Mouse (Mus musculus) CH12.LX (cell line): ENCODE results near the gene Dpp6. TPM values are rescaled to one million over a fixed set of nuclear protein-coding genes. Genes with fewer than 3 reads are reported as not detected.
A peak's percentile ranks its signal among the peaks of the same experiment; 100 is the strongest.

Experiments
- DNase-seq: peaks from one replicate; pipeline ENCODE4 v3.0.0-alpha.2; 2013; ENCODE audit errors: extremely low read depth
- H3K27ac ChIP-seq: 2 replicates; pipeline ENCODE4 v1.5.1; 2012; ENCODE audit warnings: low read depth, mild to moderate bottlenecking, control low read depth, moderate library complexity; ENCODE audit not compliant: insufficient read depth
- H3K27me3 ChIP-seq: replicated peaks from 2 replicates; pipeline ENCODE3; 2012; ENCODE audit warnings: inconsistent platforms
- H3K36me3 ChIP-seq, 2 experiments: replicated peaks in 1 of 2; 2 replicates each; pipeline versions ENCODE3 to v1.6.1; 2012; ENCODE audit warnings: inconsistent platforms in 1 of 2, low read length in 1 of 2, mild to moderate bottlenecking in 1 of 2, mixed read lengths in 1 of 2, moderate library complexity in 1 of 2; ENCODE audit not compliant: control insufficient read depth in 1 of 2, insufficient read depth in 1 of 2
- H3K4me1 ChIP-seq, 2 experiments: 2 replicates each; pipeline ENCODE4 v1.6.1; 2012; ENCODE audit warnings: inconsistent platforms in 1 of 2, moderate library complexity in 1 of 2; ENCODE audit not compliant: insufficient read depth in 2 of 2, control insufficient read depth in 1 of 2
- H3K4me2 ChIP-seq: 2 replicates; pipeline ENCODE4 v1.6.1; 2012; ENCODE audit warnings: low read depth, mild to moderate bottlenecking, control low read depth; ENCODE audit not compliant: poor library complexity, insufficient read depth, severe bottlenecking
- H3K4me3 ChIP-seq, 3 experiments: fragments of 150-350 bp in 1 of 3; sonication (generic) in 1 of 3; replicated peaks in 1 of 3; 2 replicates each; pipeline versions ENCODE3 to v1.5.1; 2011 to 2012; ENCODE audit warnings: low read depth in 2 of 3, low read length in 2 of 3, mild to moderate bottlenecking in 2 of 3, moderate library complexity in 2 of 3, control low read depth in 1 of 3, improper control_type of control experiment in 1 of 3, inconsistent platforms in 1 of 3, mixed read lengths in 1 of 3; ENCODE audit not compliant: poor library complexity in 1 of 3
- H3K79me2 ChIP-seq: replicated peaks from 2 replicates; pipeline ENCODE4 v1.6.1; 2012; ENCODE audit warnings: mild to moderate bottlenecking, moderate library complexity; ENCODE audit not compliant: control insufficient read depth, poor library complexity, insufficient read depth, severe bottlenecking; ENCODE audit errors: extremely low read depth
- H3K9ac ChIP-seq: 2 replicates; pipeline ENCODE4 v1.6.1; 2012; ENCODE audit warnings: low read depth, mild to moderate bottlenecking, control low read depth, moderate library complexity; ENCODE audit not compliant: insufficient read depth
- H3K9me3 ChIP-seq: replicated peaks from 2 replicates; pipeline ENCODE3; 2012; ENCODE audit warnings: low read length, inconsistent platforms, mixed read lengths
- BHLHE40 ChIP-seq: IDR thresholded peaks from 2 replicates; pipeline ENCODE4 v1.6.1; 2011; ENCODE audit warnings: mild to moderate bottlenecking, low read depth, low read length, improper control_type of control experiment
- CHD2 ChIP-seq: IDR thresholded peaks from 2 replicates; pipeline ENCODE4 v1.6.1; 2011; ENCODE audit warnings: low read length, improper control_type of control experiment
- E2F4 ChIP-seq: IDR thresholded peaks from 2 replicates; pipeline ENCODE4 v1.6.1; 2011; ENCODE audit warnings: low read depth, low read length, improper control_type of control experiment; ENCODE audit not compliant: insufficient replicate concordance
- ELF1 ChIP-seq: IDR thresholded peaks from 2 replicates; pipeline ENCODE4 v1.6.1; 2014; ENCODE audit warnings: low read depth, mild to moderate bottlenecking, inconsistent platforms, low read length, improper control_type of control experiment
- EP300 ChIP-seq: IDR thresholded peaks from 2 replicates; pipeline ENCODE4 v1.6.1; 2011; ENCODE audit warnings: low read length, improper control_type of control experiment
- ETS1 ChIP-seq: conservative IDR thresholded peaks from 2 replicates; pipeline ENCODE4 v1.6.1; 2012; ENCODE audit warnings: low read depth, mild to moderate bottlenecking, inconsistent platforms, low read length, improper control_type of control experiment, moderate library complexity
- IRF4 ChIP-seq: IDR thresholded peaks from 2 replicates; pipeline ENCODE4 v1.6.1; 2014; ENCODE audit warnings: low read depth, mild to moderate bottlenecking, inconsistent platforms, low read length, improper control_type of control experiment
- JUND ChIP-seq: conservative IDR thresholded peaks from 2 replicates; pipeline ENCODE4 v1.6.1; 2011; ENCODE audit warnings: low read depth, low read length, improper control_type of control experiment
- KAT2A ChIP-seq: IDR thresholded peaks from 2 replicates; pipeline ENCODE4 v1.6.1; 2012; ENCODE audit warnings: low read length, improper control_type of control experiment, inconsistent platforms; ENCODE audit not compliant: insufficient replicate concordance
- MAFK ChIP-seq: IDR thresholded peaks from 2 replicates; pipeline ENCODE4 v1.6.1; 2011; ENCODE audit warnings: low read length, improper control_type of control experiment; ENCODE audit not compliant: insufficient replicate concordance
- MAZ ChIP-seq: IDR thresholded peaks from 2 replicates; pipeline ENCODE4 v1.6.1; 2012; ENCODE audit warnings: low read depth, mild to moderate bottlenecking, inconsistent platforms, low read length, improper control_type of control experiment, moderate library complexity
- MEF2A ChIP-seq: IDR thresholded peaks from 2 replicates; pipeline ENCODE4 v1.6.1; 2014; ENCODE audit warnings: low read depth, mild to moderate bottlenecking, inconsistent platforms, low read length, improper control_type of control experiment, borderline replicate concordance
- MYC ChIP-seq: IDR thresholded peaks from 2 replicates; pipeline ENCODE4 v1.6.1; 2011; ENCODE audit warnings: low read depth, mild to moderate bottlenecking, improper control_type of control experiment, low read length
- NELFE ChIP-seq: IDR thresholded peaks from 2 replicates; pipeline ENCODE4 v1.6.1; 2011; ENCODE audit warnings: low read depth, low read length, improper control_type of control experiment
- PAX5 ChIP-seq: IDR thresholded peaks from 2 replicates; pipeline ENCODE4 v1.6.1; 2012; ENCODE audit warnings: low read length, inconsistent platforms, mixed read lengths
- RCOR1 ChIP-seq: conservative IDR thresholded peaks from 2 replicates; pipeline ENCODE4 v1.6.1; 2012; ENCODE audit warnings: low read depth, mild to moderate bottlenecking, inconsistent platforms, low read length, improper control_type of control experiment
- SIN3A ChIP-seq: IDR thresholded peaks from 2 replicates; pipeline ENCODE4 v1.6.1; 2012; ENCODE audit warnings: low read length, improper control_type of control experiment, inconsistent platforms
- TBP ChIP-seq: conservative IDR thresholded peaks from 2 replicates; pipeline ENCODE4 v1.6.1; 2011; ENCODE audit warnings: low read depth, low read length, improper control_type of control experiment
- TCF12 ChIP-seq: IDR thresholded peaks from 2 replicates; pipeline ENCODE4 v1.6.1; 2014; ENCODE audit warnings: low read depth, mild to moderate bottlenecking, inconsistent platforms, low read length, improper control_type of control experiment
- UBTF ChIP-seq: IDR thresholded peaks from 2 replicates; pipeline ENCODE4 v1.6.1; 2012; ENCODE audit warnings: low read depth, mild to moderate bottlenecking, inconsistent platforms, low read length, improper control_type of control experiment, moderate library complexity
- USF1 ChIP-seq: IDR thresholded peaks from 2 replicates; pipeline ENCODE4 v1.6.1; 2014; ENCODE audit warnings: low read depth, mild to moderate bottlenecking, inconsistent platforms, low read length, improper control_type of control experiment
- USF2 ChIP-seq: conservative IDR thresholded peaks from 2 replicates; pipeline ENCODE4 v1.6.1; 2011; ENCODE audit warnings: low read depth, low read length, improper control_type of control experiment
- ZKSCAN1 ChIP-seq: IDR thresholded peaks from 2 replicates; pipeline ENCODE4 v1.6.1; 2012; ENCODE audit warnings: low read depth, inconsistent platforms, low read length, improper control_type of control experiment, borderline replicate concordance
- ZMIZ1 ChIP-seq: IDR thresholded peaks from 2 replicates; pipeline ENCODE4 v1.6.1; 2012; ENCODE audit warnings: low read depth, mild to moderate bottlenecking, inconsistent platforms, low read length, improper control_type of control experiment
- dilution Hi-C: fragments of 300-500 bp; cut with MboI; formaldehyde crosslinking; loops from 2 replicates; pipeline ENCODE4 v1.14.3; 2020; ENCODE audit warnings: low sequenced_read_pairs; ENCODE audit not compliant: extremely low pct_unique_long_range_greater_than_20kb, extremely low pct_ligation_motif_present
- in situ Hi-C: fragments of 300-500 bp; cut with MboI; formaldehyde crosslinking; loops from 3 replicates; pipeline ENCODE4 v1.14.3; 2019; ENCODE audit warnings: low sequenced_read_pairs, low pct_ligation_motif_present, low pct_unique_long_range_greater_than_20kb, mixed read lengths
- polyA plus RNA-seq: library from polyadenylated mRNA; unstranded; fragments of >175 nt; gene quantifications from 2 replicates; pipeline ENCODE4 v1.2.1, GENCODE M21; 2012; ENCODE audit warnings: low read depth; ENCODE audit not compliant: insufficient read length
- total RNA-seq, 2 experiments: library from RNA; depleted of rRNA; stranded (reverse); fragments of 300-350 nt in 1 of 2; fragments of >200 nt in 1 of 2; gene quantifications; 2 replicates each; pipeline ENCODE4 v1.2.3; 2012 to 2014

Gene Dpp6
- total and polyA plus RNA-seq, 3 experiments: not detected

DNA sequence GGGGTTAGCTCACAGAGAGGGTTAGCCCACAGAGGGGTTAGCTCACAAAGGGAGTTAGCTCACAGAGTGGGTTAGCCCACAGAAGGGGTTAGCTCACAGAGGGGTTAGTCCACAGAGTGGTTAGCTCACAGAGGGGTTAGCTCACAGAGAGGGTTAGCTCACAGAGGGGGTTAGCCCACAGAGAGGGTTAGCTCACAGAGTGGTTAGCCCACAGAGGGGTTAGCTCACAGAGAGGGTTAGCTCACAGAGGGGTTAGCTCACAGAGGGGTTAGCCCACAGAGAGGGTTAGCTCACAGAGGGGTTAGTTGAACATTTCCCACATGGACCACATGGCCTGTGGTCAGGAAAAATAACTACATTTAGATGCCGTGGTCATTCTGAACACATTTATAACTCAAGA, 927.9 kb downstream of the Dpp6 start:
- Histone ChIP-seq H3K4me1 (no peaks in the 10 kb centered on the region), H3K27ac (no peak overlapping the region), H3K4me3 (no peak overlapping the region), H3K36me3 (peaks cover 61 to 86% of the 10 kb centered on the region in 2 experiments), H3K9ac (no peak overlapping the region), H3K9me3 (no peaks in the 10 kb centered on the region)
- dilution Hi-C loops: no loop called here
- no peak for DNase-seq
- TF ChIP-seq TCF12: no peak
- TF ChIP-seq EP300: no peak
- no peak for TF ChIP-seq NELFE
- no peak for TF ChIP-seq PAX5
- TF ChIP-seq ZKSCAN1: no peak
- TF ChIP-seq, all 38 proteins: peak for 0
- Histone ChIP-seq H3K27me3 (no peaks in the 10 kb centered on the region), H3K79me2 (no peaks in the 10 kb centered on the region), H3K4me2 (no peak overlapping the region)
- in situ Hi-C loops: no loop called here

DNA sequence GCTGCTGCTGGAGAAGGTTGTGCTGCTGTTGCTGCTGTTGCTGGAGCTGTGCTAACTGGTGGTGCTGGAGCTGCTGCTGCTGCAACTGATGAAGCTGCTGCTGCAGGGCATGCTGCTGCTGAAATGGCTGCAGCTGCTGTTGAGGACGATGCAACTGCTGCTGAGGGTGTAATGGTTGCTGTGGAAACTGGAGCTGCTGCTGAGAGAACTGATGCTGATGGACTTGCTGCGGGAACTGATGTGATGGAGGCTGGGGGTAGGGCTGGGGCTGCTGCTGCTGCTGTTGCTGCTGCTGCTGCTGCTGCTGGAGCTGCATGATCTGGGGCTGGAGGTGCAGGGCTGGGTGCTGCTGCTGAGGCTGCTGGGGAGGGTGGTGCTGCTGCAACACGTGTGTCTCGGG, 948.8 kb downstream of the Dpp6 start:
- Histone ChIP-seq H3K4me1 (peaks cover 15 to 29% of the 10 kb centered on the region in 2 experiments), H3K27me3 (no peaks in the 10 kb centered on the region), H3K4me2 (no peak overlapping the region), H3K36me3 (peaks cover 76 to 97% of the 10 kb centered on the region in 2 experiments), H3K4me3 (no peak overlapping the region), H3K9me3 (no peaks in the 10 kb centered on the region), H3K79me2 (peaks cover 11% of the 10 kb centered on the region), H3K27ac (0 out of 2 replicates have a peak overlapping the region, but pooled peaks have one; percentile 6), H3K9ac (no peak overlapping the region)
- TF ChIP-seq MAFK: no peak
- no peak for TF ChIP-seq ELF1
- TF ChIP-seq E2F4: no peak
- no peak for TF ChIP-seq SIN3A
- TF ChIP-seq MAZ: no peak
- no peak for TF ChIP-seq EP300
- no peak for TF ChIP-seq USF2
- no peak for TF ChIP-seq CHD2
- no peak for TF ChIP-seq UBTF
- TF ChIP-seq IRF4: no peak
- in situ Hi-C loops: no loop called here
- DNase-seq: no peak
- dilution Hi-C loops: no loop called here

DNA sequence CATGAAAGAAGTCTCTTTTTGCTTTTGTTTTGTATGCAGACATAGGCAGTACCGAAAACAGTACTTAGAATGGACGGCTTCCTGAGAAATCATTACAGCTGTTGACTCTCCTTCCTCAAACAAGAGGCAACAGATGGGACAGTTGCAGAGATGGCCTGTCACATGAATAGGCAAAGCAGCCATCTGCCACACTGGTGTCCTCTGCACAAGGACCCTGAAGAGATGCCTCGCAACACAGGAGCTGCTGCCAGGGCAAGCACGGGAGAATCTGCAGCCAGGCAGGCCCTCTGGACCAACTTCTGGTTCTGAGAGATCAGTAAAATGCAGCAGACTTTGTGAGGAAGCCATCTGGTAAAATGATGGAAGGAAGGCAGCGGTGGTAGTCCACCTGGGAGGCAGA, 950.9 kb downstream of the Dpp6 start:
- H3K36me3 ChIP-seq: peaks cover 76 to 98% of the 10 kb centered on the region in 2 experiments
- H3K9ac ChIP-seq: no peak overlapping the region
- no peak for DNase-seq
- in situ Hi-C loops: no loop called here
- no peaks in the 10 kb centered on the region for H3K9me3 ChIP-seq
- H3K4me1 ChIP-seq: peaks cover 15 to 29% of the 10 kb centered on the region in 2 experiments
- peak overlapping the region; percentile 57; the same call in 1 of the 2 replicates for H3K27ac ChIP-seq
- 0 out of 2 replicates have a peak overlapping the region, but pooled peaks have one; percentile 3 for H3K4me2 ChIP-seq
- H3K79me2 ChIP-seq: peaks cover 11% of the 10 kb centered on the region
- TF ChIP-seq ZMIZ1 (no peak), RCOR1 (no peak), ELF1 (no peak), JUND (no peak), KAT2A (no peak), ETS1 (peak; percentile 17; the same call in 1 of the 2 replicates), E2F4 (no peak), USF1 (no peak), BHLHE40 (peak; percentile 58), MYC (no peak), TBP (no peak), MEF2A (no peak), EP300 (no peak)
- no peaks in the 10 kb centered on the region for H3K27me3 ChIP-seq
- no peak overlapping the region for H3K4me3 ChIP-seq
- dilution Hi-C loops: no loop called here
